Mouse (Mus musculus): ENCODE measurements around the gene Cdkn2b. TPM values are rescaled to one million over a fixed set of nuclear protein-coding genes. Genes with fewer than 3 reads are reported as not detected.

Gene Cdkn2b
- polyA plus RNA-seq, 1 experiment from 2014 or later = 1.9 TPM

GRCm38 (mm10) chr4:89305691-89306090, 5.1 kb downstream of the Cdkn2b start:
- Histone ChIP-seq H3K4me3 (no peak overlapping the region), H3K27ac (no peak overlapping the region), H3K4me1 (peaks cover 13% of the 10 kb centered on the region), H3K36me3 (no peaks in the 10 kb centered on the region), H3K27me3 (ENCODE audit: insufficient read depth, poor library complexity, severe bottlenecking) (peaks cover 99% of the 10 kb centered on the region), H3K9me3 (no peaks in the 10 kb centered on the region)
- WGBS = 9% methylated on average over 3 of the region's 3 CpGs
- DNase-seq (ENCODE audit: low spot score) = no peak

GRCm38 (mm10) chr4:89303281-89303995, 7.4 kb downstream of the Cdkn2b start:
- WGBS = under 1% methylated on average over 14 of the region's 14 CpGs
- Histone ChIP-seq H3K36me3 (no peaks in the 10 kb centered on the region), H3K27ac (no peak overlapping the region), H3K27me3 (ENCODE audit: insufficient read depth, poor library complexity, severe bottlenecking) (peaks cover 97% of the 10 kb centered on the region), H3K9me3 (no peaks in the 10 kb centered on the region), H3K4me3 (peak overlapping the region; percentile 32; the same call in 1 of the 2 replicates), H3K4me1 (peaks cover 9% of the 10 kb centered on the region; the same call in 1 of the 2 replicates)
- no peak for DNase-seq (ENCODE audit: low spot score)

- Histone ChIP-seq H3K27ac (no peak overlapping the region), H3K9me3 (no peaks in the 10 kb centered on the region), H3K4me3 (no peak overlapping the region), H3K27me3 (ENCODE audit: insufficient read depth, poor library complexity, severe bottlenecking) (peaks cover 97% of the 10 kb centered on the region), H3K36me3 (no peaks in the 10 kb centered on the region), H3K4me1 (peaks cover 9% of the 10 kb centered on the region; the same call in 1 of the 2 replicates)
- DNase-seq (ENCODE audit: low spot score) = no peak
- WGBS = 5% methylated on average over 1 of the region's 1 CpGs
Measured at GRCm38 (mm10) chr4:89302129-89302528, 8.7 kb downstream of the Cdkn2b start.

GRCm38 (mm10) chr4:89299721-89300120, 11.1 kb downstream of the Cdkn2b start:
- peaks cover 97% of the 10 kb centered on the region for H3K27me3 ChIP-seq (ENCODE audit: insufficient read depth, poor library complexity, severe bottlenecking)
- peaks cover 10% of the 10 kb centered on the region; the same call in 1 of the 2 replicates for H3K4me1 ChIP-seq
- H3K27ac ChIP-seq = no peak overlapping the region
- WGBS = 1% methylated on average over 2 of the region's 2 CpGs
- no peaks in the 10 kb centered on the region for H3K36me3 ChIP-seq
- no peaks in the 10 kb centered on the region for H3K9me3 ChIP-seq
- DNase-seq (ENCODE audit: low spot score) = no peak
- H3K4me3 ChIP-seq = no peak overlapping the region

GRCm38 (mm10) chr4:89295441-89296220, 15.2 kb downstream of the Cdkn2b start:
- no peak for DNase-seq (ENCODE audit: low spot score)
- Histone ChIP-seq H3K4me1 (peaks cover 8% of the 10 kb centered on the region; the same call in 1 of the 2 replicates), H3K9me3 (no peaks in the 10 kb centered on the region), H3K27me3 (ENCODE audit: insufficient read depth, poor library complexity, severe bottlenecking) (peaks cover 97% of the 10 kb centered on the region), H3K27ac (no peak overlapping the region), H3K36me3 (no peaks in the 10 kb centered on the region), H3K4me3 (peak overlapping the region; percentile 72)
- WGBS = 2% methylated on average over 31 of the region's 31 CpGs

GRCm38 (mm10) chr4:89294486-89295440, 16.1 kb downstream of the Cdkn2b start, which contains the start of gene Cdkn2a:
Gene Cdkn2a, minus strand, starts transcription at chr4:89294653.
- H3K9me3 ChIP-seq = no peaks in the 10 kb centered on the region
- DNase-seq (ENCODE audit: low spot score) = no peak
- peak within 1 kb of the TSS; percentile 72 for H3K4me3 ChIP-seq
- WGBS = under 1% methylated on average over 116 of the region's 117 CpGs
- peak within 1 kb of the TSS; percentile 1; the same call in 1 of the 2 replicates for H3K27ac ChIP-seq
- peaks cover 97% of the 10 kb centered on the region for H3K27me3 ChIP-seq (ENCODE audit: insufficient read depth, poor library complexity, severe bottlenecking)
- peaks cover 8% of the 10 kb centered on the region; the same call in 1 of the 2 replicates for H3K4me1 ChIP-seq
- no peaks in the 10 kb centered on the region for H3K36me3 ChIP-seq

- Histone ChIP-seq H3K9me3 (no peaks in the 10 kb centered on the region), H3K27ac (no peak overlapping the region), H3K4me3 (peak overlapping the region; percentile 72), H3K27me3 (ENCODE audit: insufficient read depth, poor library complexity, severe bottlenecking) (peaks cover 97% of the 10 kb centered on the region), H3K4me1 (peaks cover 8% of the 10 kb centered on the region; the same call in 1 of the 2 replicates), H3K36me3 (no peaks in the 10 kb centered on the region)
- DNase-seq (ENCODE audit: low spot score) = no peak
- under 1% methylated on average over 26 of the region's 26 CpGs for WGBS
Measured at GRCm38 (mm10) chr4:89294091-89294485, 16.8 kb downstream of the Cdkn2b start.

- no peaks in the 10 kb centered on the region for H3K9me3 ChIP-seq
- no peak for DNase-seq (ENCODE audit: low spot score)
- H3K27me3 ChIP-seq (ENCODE audit: insufficient read depth, poor library complexity, severe bottlenecking) = peaks cover 100% of the 10 kb centered on the region
- H3K36me3 ChIP-seq = no peaks in the 10 kb centered on the region
- no peak overlapping the region for H3K4me3 ChIP-seq
- H3K27ac ChIP-seq = no peak overlapping the region
- peaks cover 8% of the 10 kb centered on the region; the same call in 1 of the 2 replicates for H3K4me1 ChIP-seq
- 4% methylated on average over 7 of the region's 7 CpGs for WGBS
Measured at GRCm38 (mm10) chr4:89293516-89293915, 17.3 kb downstream of the Cdkn2b start.

- under 1% methylated on average over 4 of the region's 4 CpGs for WGBS
- DNase-seq (ENCODE audit: low spot score) = no peak
Measured at GRCm38 (mm10) chr4:89289028-89289427, 21.8 kb downstream of the Cdkn2b start.

GRCm38 (mm10) chr4:89286566-89286965, 24.3 kb downstream of the Cdkn2b start:
- no peak overlapping the region for H3K4me3 ChIP-seq
- H3K27me3 ChIP-seq (ENCODE audit: insufficient read depth, poor library complexity, severe bottlenecking) = peaks cover 95% of the 10 kb centered on the region
- 5% methylated on average over 1 of the region's 1 CpGs for WGBS
- peaks cover 7% of the 10 kb centered on the region for H3K4me1 ChIP-seq
- no peak overlapping the region for H3K27ac ChIP-seq
- no peaks in the 10 kb centered on the region for H3K36me3 ChIP-seq
- no peak for DNase-seq (ENCODE audit: low spot score)
- no peaks in the 10 kb centered on the region for H3K9me3 ChIP-seq

More at GRCm38 (mm10) chr4:89289028-89289427, 21.8 kb downstream of the Cdkn2b start:
- H3K36me3 ChIP-seq = no peaks in the 10 kb centered on the region
- H3K9me3 ChIP-seq = no peaks in the 10 kb centered on the region
- H3K4me3 ChIP-seq = no peak overlapping the region
- H3K27me3 ChIP-seq (ENCODE audit: insufficient read depth, poor library complexity, severe bottlenecking) = peaks cover 95% of the 10 kb centered on the region
- peaks cover under 1% of the 10 kb centered on the region; the same call in 1 of the 2 replicates for H3K4me1 ChIP-seq
- H3K27ac ChIP-seq = no peak overlapping the region

- Histone ChIP-seq H3K27ac (no peak overlapping the region), H3K9me3 (no peaks in the 10 kb centered on the region), H3K27me3 (ENCODE audit: insufficient read depth, poor library complexity, severe bottlenecking) (peaks cover 95% of the 10 kb centered on the region), H3K4me3 (no peak overlapping the region), H3K4me1 (peaks cover 7% of the 10 kb centered on the region), H3K36me3 (no peaks in the 10 kb centered on the region)
- no peak for DNase-seq (ENCODE audit: low spot score)
- 35% methylated on average over 7 of the region's 7 CpGs for WGBS
Measured at GRCm38 (mm10) chr4:89285688-89286087, 25.2 kb downstream of the Cdkn2b start.

- no peak overlapping the region for H3K27ac ChIP-seq
- DNase-seq (ENCODE audit: low spot score) = no peak
- H3K9me3 ChIP-seq = no peaks in the 10 kb centered on the region
- no peak overlapping the region for H3K4me3 ChIP-seq
- H3K27me3 ChIP-seq (ENCODE audit: insufficient read depth, poor library complexity, severe bottlenecking) = peaks cover 95% of the 10 kb centered on the region
- peaks cover 7% of the 10 kb centered on the region for H3K4me1 ChIP-seq
- under 1% methylated on average over 12 of the region's 12 CpGs for WGBS
- H3K36me3 ChIP-seq = no peaks in the 10 kb centered on the region
Measured at GRCm38 (mm10) chr4:89282661-89283060, 28.2 kb downstream of the Cdkn2b start.

Data from heart, embryonic 10.5 days (tissue).